Mouse (Mus musculus) cerebellum, postnatal 4 days (tissue): ENCODE results near the gene Mrps18b.

ENCODE experiments used
- DNase-seq, 2 experiments: peaks; one replicate each; pipeline ENCODE4 v3.0.0; 2022; ENCODE audit warnings: low spot score in 2 of 2, mixed read lengths in 1 of 2

Mrps18b gene

GRCm38 (mm10) chr17:35918276-35919059 lies 2.3 kb upstream of the Mrps18b start:
- peak in 1 of 2 experiments; percentile 34 for DNase-seq

- DNase-seq: peak in 1 of 2 experiments; percentile 66
Observed at GRCm38 (mm10) chr17:35917463-35918251, 1.5 kb upstream of the Mrps18b start.

GRCm38 (mm10) chr17:35917143-35917462 lies 914 bp upstream of the Mrps18b start:
- DNase-seq: no peak

- DNase-seq: no peak
Observed at GRCm38 (mm10) chr17:35915538-35916296, 472 bp downstream of the Mrps18b start.

- DNase-seq: no peak
Observed at GRCm38 (mm10) chr17:35914975-35915374, 1.2 kb downstream of the Mrps18b start.

- DNase-seq: peak; percentile 84 to 95
Observed at GRCm38 (mm10) chr17:35909919-35910369, 6.2 kb downstream of the Mrps18b start, which contains the start of gene Atat1. Atat1 (minus strand) TSS chr17:35910075.

- DNase-seq: no peak
Observed at GRCm38 (mm10) chr17:35909186-35909918, 6.8 kb downstream of the Mrps18b start.

- no peak for DNase-seq
Observed at GRCm38 (mm10) chr17:35907609-35908008, 8.6 kb downstream of the Mrps18b start.

GRCm38 (mm10) chr17:35905587-35905986 lies 10.6 kb downstream of the Mrps18b start:
- DNase-seq: no peak

GRCm38 (mm10) chr17:35903992-35904355 lies 12.2 kb downstream of the Mrps18b start:
- DNase-seq: no peak

- DNase-seq: no peak
Observed at GRCm38 (mm10) chr17:35903343-35903991, 12.7 kb downstream of the Mrps18b start.

GRCm38 (mm10) chr17:35900636-35901035 lies 15.6 kb downstream of the Mrps18b start:
- no peak for DNase-seq

- DNase-seq: no peak
Observed at GRCm38 (mm10) chr17:35897644-35898573, 18.3 kb downstream of the Mrps18b start.

- peak; percentile 72 to 93 for DNase-seq
Observed at GRCm38 (mm10) chr17:35896781-35897643, 19.2 kb downstream of the Mrps18b start, which contains the start of gene 2310061I04Rik. 2310061I04Rik (minus strand) TSS chr17:35897431.

- DNase-seq: no peak
Observed at GRCm38 (mm10) chr17:35887725-35888124, 28.5 kb downstream of the Mrps18b start.

- no peak for DNase-seq
Observed at GRCm38 (mm10) chr17:35883777-35884176, 32.4 kb downstream of the Mrps18b start.

GRCm38 (mm10) chr17:35882924-35883323 lies 33.3 kb downstream of the Mrps18b start:
- DNase-seq: no peak

GRCm38 (mm10) chr17:35879245-35880057 lies 36.7 kb downstream of the Mrps18b start, which contains the start of gene Dhx16:
Dhx16 (plus strand) TSS chr17:35879819.
- peak; percentile 87 to 96 for DNase-seq
